Mouse (Mus musculus) adipocyte (in vitro differentiated cells): ENCODE results near the gene Gm8677.
"Not testable (repeated sequence)": the region's sequence is repeated elsewhere in the genome, so short reads cannot be mapped to it uniquely, and the experiment has no call there.

Experiments used
- DNase-seq: peaks from one replicate; pipeline ENCODE4 v3.0.0-alpha.2; 2016; ENCODE audit warnings: low spot score

Gm8677 gene

GRCm38 (mm10) chr7:22534787-22535186 is at the start of gene Gm8677:
Gene Gm8677 (minus strand): TSS chr7:22534887.
- DNase-seq, result not testable (repeated sequence)

- DNase-seq, result not testable (repeated sequence)
Observed at GRCm38 (mm10) chr7:22565243-22565642, 30.6 kb upstream of the Gm8677 start, which contains the start of gene Gm4201. Gene Gm4201 (minus strand): TSS chr7:22565343.

- not testable (repeated sequence) for DNase-seq
Observed at GRCm38 (mm10) chr7:22522667-22523066, 12.0 kb downstream of the Gm8677 start, which contains the start of gene Vmn1r152. Gene Vmn1r152 (plus strand): TSS chr7:22522967.

GRCm38 (mm10) chr7:22499578-22499977 is 35.1 kb downstream of the Gm8677 start, which contains the start of gene Vmn1r151:
Gene Vmn1r151 (minus strand): TSS chr7:22499678.
- not testable (repeated sequence) for DNase-seq
